Mouse (Mus musculus) ovary, adult 18-20 months (tissue): ENCODE measurements around the gene Pla2g3.

Experiments used
- DNase-seq: peaks from one replicate; pipeline ENCODE4 v3.0.0; 2022; ENCODE audit warnings: low spot score, mixed read lengths

Gene Pla2g3

DNA sequence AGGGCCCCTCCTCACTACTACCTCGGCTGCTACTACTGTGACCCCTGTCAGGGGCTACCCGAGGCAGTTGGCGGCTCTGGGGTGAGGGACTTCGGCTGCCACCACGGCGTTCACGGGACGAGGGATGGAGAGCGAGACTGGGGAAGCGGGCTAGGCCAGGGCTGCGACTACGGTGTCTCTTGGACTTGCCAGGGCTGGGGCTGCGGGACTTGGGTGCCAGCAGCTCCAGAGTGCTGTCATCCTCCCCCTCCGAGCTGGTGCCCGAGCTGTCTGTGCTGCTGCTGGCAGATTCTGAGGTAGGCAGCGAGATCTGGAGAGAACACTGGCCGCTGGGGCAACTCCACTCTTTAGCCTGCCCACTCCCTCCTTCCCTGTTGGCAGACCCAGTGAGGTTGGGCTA is 6.8 kb downstream of the Pla2g3 start:
- no peak for DNase-seq

DNA sequence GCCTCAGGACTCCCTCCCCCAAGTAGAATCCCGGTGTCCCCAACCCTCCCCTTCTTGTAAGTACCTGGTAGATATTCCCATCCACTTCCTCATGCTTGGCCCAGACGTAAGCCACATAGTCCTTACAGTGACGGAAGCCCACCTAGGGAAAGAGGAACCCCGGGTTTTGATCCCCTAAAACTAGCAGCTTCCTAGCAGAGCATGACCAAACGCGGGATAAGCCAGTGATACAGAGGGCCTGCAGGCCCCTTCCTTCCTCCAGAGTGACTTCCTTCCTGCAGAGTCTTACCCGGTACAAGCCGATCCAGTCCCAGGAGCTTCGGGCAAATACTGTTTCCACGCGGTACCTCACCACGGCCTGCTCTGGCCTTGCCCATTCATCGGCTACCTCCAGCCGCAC is 7.4 kb downstream of the Pla2g3 start:
- DNase-seq = no peak

DNA sequence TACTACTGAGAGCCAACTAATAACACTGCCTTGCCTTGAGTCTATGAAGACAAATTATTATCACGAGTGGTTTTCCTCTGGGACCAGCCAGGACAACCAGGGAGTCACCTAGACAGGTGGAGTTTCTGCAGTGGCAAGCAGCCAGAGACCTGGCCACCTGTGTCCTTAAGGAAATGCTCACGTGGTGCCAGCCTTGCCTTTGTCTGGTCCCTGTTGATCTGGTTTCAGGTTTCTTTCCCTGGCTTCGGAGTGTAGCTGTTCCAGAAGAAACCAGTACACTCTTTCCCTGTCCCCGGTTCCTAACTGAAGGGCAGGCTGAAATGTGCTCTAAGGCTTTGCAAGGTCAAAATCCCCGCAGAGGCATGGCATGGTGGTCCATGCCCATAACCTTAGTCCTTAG is 8.7 kb downstream of the Pla2g3 start:
- no peak for DNase-seq

DNA sequence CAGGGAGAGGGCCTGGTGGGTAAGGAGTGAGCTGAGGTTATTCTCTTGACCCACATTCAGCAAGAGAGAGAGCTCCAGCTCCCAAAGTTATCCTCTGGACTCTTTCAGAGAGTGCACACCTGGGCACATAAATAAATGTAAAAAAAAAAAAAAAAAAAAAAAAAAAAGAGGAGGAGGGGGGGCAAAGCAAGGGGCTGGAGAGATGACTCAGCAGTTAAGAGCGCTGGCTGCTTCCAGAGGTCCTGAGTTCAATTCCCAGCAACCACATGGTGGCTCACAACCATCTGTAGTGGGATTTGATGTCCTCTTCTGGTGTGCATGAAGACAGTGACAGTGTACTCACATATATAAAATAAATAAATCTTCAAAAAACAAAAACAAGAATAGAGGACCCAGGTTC is 9.2 kb downstream of the Pla2g3 start:
- no peak for DNase-seq

DNA sequence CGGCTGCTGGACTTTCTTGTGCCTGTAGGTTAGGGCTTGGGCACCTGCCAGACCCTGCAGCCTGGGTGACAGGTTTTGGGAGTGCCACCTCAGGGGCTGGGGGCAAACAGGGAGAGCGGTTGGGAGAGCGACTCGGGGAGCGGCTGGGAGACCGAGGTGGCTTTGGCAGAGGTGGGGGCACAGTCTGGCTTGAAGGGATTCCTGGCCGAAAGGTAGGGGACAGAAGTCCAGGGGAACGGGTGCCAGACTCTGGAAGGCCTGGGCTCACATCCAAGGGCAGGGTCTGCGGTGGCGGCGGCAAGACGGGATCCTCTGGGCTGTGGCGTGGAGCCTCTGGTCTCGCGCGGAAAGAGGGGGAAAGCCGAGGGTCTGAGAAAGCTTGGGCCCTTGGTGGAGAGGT is 14.0 kb downstream of the Pla2g3 start:
- no peak for DNase-seq

DNA sequence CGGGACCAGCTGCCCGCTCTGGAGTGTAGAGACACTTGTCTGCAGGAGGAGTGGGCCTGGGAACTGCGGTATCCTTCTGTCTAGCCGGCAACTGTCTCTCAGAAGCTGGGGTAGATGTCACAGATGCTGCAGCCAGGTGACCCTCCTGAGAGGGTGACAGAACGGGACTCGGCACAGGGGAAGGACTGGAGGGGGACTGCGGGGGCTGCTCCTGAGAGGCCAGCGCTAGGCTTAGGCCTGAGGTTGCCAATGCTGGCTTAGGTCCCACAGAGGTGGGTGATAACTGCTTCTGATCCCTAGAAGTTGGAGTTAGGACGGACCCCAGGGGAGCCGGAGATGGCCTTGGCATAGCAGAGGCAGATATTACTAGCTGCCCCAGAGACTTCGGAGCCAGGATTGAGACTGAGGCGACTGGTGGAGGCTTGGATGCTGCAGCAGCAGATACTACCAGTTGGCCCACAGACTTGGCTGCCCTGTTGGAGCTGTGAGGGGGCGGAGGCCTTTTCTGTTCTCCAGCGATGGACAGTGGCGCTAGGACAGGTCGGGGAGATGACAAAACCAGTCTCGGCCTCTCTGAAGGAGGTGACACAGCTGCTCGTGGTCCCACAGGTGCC is 14.5 kb downstream of the Pla2g3 start:
- DNase-seq = no peak

DNA sequence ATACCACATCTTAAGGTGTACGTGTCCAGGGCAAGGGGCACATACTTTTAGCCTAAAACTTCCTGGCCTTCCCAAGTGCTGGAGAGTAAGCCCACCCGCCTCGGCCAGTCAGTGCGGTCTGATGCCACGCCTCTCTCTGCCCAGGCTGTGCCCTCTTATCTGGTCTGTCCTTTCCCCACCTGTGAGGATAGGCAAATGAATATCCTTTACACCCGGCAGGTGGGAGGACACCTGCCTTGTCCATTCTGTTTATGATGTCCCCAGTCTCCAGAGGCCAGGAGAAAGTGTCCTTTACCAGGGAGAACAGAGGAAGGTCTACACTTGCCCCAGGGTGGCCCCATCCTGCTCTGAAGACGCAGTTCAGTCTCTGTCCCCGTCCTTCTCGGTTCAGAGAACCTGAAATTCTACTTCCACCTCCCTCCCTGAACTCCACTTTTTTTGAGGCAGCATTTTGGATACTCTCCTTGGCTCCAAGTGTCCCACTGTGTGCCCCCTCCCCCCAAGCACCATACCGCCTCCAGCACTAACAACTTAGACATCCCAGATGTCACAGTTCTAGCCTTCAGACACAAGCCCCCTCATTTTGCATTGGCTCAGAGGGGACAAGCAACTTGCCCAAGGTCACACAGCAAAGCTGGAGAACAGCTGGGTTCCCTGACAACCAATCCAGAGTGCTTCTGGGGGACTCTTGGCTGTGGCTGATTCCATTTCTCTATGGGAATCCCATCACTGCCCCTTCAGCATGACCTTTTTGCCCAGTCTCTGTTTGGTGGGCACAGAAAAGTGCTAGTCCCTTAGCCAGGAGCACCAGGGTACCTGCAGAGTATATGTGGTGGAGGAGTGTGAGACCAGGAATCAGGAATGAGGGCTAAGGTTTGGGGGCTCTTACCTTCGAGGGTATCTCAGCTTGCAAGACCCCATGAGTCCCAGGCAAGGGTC is 15.9 kb downstream of the Pla2g3 start:
- no peak for DNase-seq

DNA sequence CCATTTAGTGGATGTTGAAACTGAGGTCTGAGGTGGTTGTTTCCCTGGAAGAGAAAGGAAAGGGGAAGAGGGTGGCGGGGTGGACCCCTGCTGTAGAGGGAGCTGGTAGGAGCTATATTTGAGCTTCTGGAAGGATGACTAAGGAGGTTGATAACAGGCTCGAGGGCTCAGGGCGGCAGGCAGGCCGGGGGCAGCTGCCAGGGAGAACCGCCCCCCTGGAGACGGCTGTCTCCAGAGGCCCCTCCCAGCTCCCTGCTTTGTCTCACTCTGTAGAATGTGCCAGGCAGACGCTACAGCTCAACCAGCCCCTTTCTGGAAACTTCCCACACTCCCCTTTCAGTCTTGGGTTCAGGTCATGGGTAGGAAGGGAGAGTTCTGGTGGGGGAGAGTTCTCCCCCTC is 20.1 kb downstream of the Pla2g3 start:
- no peak for DNase-seq

DNA sequence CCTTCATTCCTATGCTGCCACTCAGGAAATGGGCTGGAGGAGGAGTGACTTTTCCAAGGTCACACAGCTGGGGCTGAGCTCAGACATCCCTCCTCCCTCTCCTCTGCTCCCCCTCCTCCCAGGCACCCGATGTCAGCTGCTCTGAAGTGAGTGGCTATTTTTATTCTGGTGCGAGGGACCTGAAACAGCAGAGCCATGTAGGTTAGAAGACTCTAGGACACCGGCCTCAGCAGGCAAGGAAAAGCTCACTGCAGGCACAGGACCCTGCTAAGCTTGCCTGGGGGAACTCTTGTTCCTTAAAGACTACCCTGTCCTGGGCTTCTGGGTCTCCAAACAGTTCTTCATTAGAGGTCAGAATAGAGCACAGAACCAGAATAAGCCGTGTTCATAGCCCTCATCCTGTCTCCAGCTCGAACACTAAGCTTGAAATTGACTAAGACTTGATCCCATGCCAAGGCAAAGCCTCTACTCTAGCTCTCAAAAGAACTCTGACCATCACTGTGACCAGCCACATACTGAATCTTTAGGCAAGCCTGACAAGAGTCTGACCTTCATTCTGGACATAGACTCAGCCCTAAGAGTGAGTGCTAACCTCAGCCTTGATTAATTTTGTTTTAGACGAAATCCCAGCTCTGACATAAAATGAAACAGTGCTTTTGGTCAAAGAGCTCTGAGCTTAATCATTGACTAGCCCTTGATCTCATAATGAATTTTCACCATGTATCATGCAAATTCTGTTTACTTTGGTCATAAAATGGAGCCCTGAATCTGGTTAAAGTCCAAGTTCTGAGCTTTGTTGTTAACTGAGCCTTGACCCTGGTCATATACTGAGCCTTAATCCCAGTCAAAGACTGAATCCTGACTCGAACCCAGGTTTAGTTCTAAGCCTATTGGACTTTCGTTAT is 21.3 kb downstream of the Pla2g3 start:
- DNase-seq = no peak

DNA sequence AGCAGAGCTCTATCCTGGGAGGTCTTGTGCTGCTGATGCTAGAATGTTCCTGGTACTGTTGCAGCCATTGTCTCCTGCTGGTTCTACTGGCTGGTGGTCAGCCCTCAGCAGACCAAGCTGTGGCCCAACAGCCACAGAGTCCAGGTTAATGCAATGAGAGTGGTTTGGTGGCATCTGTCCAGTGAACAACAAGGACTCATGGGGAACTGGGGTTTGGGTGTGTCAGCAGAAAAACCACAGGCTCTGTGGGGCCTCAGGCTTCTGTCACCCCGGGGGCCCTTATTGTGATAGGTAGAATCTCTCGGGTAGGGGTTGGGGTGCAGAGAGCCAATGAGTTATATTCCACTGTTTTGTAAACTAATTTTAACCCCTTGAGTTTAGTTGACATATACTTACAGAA is 22.2 kb downstream of the Pla2g3 start:
- DNase-seq = no peak

DNA sequence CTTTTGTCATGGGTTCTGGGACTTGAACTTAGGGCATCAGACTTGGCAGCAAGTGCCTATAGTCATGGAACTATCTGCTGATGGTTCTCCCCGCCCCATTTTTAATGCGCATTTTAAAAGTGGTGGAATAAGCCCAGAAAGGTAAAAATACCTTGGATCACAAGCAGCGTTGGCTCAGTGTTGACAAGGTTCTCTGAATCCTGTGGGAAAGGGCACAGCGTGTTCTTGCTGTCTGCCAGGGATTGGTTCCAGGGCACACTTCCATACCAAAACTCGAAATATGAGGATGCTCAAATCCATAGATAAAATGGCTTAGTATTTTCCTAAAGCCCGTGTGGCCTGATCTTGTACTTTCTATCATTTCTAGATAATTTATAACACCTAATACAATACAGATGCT is 25.2 kb downstream of the Pla2g3 start:
- DNase-seq = no peak

DNA sequence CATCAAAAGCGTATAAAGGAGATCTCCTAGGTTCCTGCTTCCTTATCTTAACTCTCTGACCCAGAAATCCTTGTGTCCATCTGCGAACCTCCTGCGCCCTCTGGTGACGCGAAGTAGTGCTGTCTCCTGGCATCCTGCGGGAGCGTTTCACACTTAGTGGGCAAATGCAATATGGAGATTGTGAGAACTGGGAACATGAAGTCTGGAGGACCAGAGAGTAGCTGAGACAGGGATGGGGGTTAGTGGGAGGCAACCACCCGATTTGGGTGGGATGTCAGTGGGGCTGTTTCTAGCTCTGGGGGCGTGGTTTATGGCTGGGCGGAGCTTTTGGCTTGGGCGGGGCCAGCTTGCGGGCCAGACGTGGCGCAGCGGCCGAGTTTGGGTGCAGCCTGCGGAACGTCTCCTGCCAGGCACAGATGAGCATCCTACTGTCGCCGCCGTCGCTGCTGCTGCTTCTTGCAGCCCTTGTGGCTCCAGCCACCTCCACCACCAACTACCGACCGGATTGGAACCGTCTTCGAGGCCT is 26.5 kb downstream of the Pla2g3 start, which contains the start of gene Selenom:
Selenom (plus strand) TSS at position 156 of the 526 bp plus-strand sequence.
- peak; percentile 78 for DNase-seq

DNA sequence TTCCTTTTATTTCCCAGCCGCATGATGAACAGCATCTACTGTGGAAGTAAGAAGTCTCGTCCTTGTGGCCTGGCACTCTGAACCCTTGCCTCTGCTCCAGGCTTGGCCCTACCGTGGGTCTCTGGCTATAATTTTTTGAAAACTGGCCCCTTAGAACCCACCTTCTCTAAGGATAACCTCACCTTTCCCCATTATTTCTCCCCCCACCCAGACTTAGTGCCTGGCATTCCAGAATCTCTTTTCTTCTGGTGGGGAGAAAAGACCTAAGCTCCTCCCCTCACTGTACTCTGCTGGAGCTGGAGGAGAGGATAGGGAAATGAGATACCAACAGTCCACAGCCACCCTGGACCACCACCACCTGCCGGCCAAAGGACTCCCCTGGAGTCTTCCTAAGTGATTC is 27.1 kb downstream of the Pla2g3 start:
- DNase-seq = no peak

DNA sequence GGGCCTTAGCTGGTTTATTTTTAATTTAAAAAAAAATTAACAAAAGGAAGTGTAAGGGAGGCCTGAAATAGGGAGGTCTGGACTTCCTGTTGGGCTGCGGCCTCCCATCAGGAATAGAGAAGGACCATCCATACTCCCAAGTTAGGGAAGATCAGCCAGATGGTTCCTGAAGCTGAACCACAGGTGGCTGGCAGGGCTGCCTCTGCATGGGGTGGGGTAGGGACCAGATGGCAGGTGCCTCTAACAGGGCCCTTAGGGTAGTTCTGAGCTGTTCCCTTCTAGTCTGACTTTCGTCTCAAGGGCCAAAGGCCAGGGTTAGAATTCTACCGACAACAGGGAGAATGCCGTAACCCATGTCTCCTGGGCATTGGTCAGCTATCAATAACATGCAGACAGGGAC is 27.6 kb downstream of the Pla2g3 start:
- no peak for DNase-seq

DNA sequence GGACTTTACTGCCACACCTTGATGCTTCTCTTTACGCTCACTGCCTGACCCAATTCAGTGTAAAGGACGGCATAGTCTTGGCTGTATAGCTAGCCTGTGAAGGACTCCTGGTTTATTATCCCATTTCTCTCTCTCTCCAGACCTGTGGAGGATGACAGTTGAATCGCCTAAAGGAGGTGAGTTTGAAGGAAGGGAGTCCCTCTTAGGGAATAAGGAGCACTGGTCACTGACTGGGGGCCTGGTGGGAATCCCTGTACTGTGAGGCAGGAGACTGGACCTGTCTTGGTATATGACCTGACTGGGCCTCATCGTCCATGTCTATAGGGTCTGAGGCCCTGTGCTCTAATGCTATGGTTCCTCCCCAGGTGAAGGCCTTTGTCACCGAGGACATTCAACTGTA is 28.0 kb downstream of the Pla2g3 start:
- no peak for DNase-seq

DNA sequence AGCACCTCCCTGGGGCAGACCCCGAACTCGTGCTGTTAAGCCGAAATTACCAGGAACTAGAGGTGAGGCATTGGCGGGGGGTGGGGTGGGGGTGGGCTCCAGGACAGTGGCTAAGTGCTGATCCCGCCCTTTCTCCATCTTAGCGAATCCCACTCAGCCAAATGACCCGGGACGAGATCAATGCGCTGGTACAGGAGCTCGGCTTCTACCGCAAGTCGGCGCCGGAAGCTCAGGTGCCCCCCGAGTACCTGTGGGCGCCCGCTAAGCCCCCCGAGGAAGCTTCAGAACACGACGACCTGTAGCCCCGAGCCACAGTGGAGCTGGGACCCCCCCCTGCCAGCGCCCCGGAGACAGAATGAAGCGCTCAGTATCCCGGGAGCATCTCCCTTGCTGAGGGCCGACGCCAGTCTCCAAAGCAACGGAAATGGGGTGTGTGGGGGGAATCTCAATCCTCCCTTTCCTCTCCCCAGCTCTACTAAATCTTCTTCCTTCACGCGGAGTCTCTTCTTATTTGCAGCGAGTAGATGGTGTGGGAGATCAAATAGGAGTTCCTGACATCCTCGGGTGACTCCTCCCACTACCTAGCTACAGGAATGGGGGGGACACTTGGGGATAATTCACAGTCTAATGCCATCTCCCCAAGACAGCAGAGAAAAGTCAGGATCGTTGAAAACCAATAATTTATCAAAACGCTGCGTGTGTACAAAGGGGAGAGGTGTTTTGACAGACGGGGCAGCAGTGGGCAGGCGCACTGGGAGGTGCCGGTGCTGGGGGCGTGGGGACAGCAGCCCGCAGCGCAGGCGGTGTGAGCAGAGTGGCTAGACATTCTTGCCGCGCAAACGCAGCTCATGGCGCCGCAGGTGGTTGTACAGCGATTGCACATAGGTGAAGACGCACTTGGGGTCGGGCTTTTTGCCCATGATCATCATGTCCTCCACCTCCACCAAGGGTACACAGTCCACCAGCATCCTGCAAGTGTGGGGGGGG is 29.1 kb downstream of the Pla2g3 start:
- no peak for DNase-seq

DNA sequence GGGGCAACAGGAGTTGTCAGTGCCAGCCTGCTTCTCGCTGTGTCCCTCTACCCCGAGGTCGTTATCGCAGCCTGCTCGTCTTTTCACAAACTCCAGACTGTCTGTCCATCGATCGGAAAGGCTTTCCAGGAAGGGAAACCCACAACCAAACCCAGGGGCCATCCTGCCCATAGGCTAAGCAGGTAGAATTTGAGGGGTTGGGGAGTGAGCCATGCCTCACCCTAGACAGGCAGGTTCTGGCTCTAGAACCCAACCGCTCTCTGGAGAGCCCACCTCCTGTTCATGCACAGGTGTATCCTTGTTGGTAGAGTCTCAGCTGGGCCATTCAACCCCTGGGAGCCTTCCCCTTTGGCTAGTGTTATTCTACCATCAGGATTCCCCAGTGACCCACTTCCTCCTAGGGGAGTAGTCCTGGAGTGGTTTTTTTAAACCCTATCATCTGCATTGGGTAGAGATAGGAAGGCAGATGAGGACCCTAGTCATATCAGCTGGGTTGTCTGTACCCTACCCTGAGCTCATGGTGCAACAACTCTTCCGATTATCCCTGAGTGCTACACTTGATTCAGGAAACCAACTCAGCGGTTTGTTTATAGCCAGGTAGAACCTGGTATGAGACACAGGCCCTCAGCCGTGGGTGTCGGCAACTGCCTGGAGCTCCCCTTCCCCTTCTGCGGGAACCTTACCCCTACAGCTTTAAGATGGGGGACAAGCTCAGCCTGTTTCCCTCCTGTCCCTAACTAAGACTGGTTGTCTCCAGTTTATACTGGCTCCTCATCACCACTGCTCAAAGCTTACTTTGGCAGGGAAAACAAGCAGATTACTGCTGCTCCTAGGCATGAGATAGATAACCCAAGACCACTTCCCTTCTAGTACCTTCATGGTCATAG is 30.0 kb downstream of the Pla2g3 start:
- no peak for DNase-seq

DNA sequence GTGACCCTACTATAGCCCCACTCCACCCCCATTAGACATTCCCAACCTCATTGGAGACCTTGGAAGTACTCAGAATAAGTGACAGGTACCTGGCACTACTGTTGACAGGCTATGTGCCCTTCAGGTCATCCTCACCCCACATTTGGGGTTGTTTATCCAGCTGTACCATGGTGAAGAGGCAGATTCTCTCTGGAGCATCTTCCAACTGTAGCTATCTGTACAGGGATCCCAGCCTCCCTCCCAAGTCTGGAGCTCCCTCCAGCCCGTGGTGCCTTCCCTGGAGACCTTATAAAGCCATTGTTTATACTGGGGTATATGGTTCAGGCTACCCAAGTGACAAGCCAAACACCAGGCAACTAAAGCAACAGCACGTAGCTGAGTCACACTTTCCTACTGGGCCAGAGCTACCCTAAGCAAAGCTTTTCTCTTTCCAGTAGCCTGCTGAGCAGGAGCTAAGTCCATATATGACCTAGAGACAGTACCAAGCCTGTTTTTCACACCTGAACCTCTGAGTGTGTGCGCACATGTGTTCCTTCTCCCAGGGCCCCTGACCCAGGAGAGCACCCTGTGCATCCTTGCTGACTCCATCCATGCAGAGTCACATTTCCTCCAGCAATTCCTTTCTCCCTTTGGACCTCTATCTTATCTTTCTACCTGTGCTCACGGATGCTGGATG is 31.1 kb downstream of the Pla2g3 start:
- no peak for DNase-seq

DNA sequence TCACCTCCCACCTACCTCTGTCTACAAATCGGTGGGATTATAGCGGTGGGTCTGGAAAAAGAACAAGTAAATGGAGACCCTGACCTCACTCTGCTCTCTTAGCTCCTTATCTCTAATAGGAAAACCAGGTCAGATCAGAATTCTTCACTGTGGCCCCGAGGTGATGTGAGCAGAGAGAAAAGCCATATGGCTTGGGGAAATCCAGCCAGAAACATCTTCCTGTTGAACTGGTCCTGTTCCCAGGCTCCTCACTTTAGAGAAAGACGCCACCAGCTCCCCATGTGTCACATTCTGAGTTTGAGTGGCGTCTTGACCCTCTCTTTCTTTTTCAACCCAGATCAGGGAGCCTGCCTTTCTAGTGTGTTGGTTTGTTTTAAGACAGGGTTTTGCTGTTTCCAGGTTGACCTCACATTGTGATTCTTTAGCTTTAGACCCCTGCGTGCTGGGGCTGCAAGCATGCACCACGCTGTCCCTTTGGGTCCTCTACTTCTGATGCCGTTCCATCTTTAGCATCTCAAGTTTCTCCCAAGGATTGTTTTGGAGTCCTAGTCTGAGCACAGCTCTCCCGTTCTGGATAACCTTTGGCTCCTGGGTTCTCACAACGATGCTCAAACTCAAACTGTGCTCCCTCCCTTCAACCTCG is 31.8 kb downstream of the Pla2g3 start:
- no peak for DNase-seq
